Mouse (Mus musculus): ENCODE measurements around the gene Cubn.

Cubn gene

GRCm38 (mm10) chr2:13484566-13484965 is 7.0 kb downstream of the Cubn start:
- DNase-seq (ENCODE audit: low read depth, low spot score), result no peak

GRCm38 (mm10) chr2:13480744-13481143 is 10.9 kb downstream of the Cubn start:
- DNase-seq (ENCODE audit: low read depth, low spot score), result no peak

DNA sequence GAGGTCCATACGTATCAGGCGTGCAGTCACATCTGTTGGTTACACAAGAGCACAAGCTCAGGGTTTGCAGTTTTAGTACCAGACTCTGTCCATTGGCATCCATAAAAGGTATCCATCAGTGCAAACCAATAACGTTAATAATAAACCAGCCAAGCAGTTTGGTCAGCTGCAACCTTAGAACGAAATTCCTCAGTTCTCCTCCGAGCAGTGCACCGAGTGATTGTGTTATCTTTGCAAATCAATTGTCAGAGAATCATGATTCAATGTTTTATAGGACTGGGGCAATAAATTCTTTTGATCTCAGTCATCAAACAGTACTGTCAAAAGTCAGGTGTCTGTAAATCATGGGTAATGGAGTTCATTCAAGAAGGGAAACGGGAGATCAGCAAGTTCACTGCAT is 12.4 kb downstream of the Cubn start:
- DNase-seq (ENCODE audit: low read depth, low spot score), result no peak

- DNase-seq (ENCODE audit: low read depth, low spot score), result no peak
Measured at GRCm38 (mm10) chr2:13470108-13470507, 21.5 kb downstream of the Cubn start.

DNA sequence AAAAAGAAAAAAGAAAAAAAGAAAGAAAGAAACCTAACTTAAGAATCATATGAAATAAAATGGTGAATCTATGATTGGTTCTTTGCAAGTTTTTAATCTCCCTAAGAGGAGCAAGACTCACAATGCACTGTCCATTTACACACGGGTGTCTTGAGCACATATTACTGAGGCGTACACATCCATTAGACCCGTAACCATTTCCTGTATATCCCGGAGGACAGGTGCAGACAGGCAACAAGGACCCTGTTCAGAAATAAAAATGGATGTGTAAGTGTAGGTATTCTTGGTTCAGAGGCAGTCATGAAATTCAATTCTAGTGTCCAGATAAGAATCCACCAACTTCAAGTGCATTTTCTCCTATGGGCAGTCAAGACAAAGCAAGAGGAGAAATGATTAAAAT is 22.0 kb downstream of the Cubn start:
- no peak for DNase-seq (ENCODE audit: low read depth, low spot score)

DNA sequence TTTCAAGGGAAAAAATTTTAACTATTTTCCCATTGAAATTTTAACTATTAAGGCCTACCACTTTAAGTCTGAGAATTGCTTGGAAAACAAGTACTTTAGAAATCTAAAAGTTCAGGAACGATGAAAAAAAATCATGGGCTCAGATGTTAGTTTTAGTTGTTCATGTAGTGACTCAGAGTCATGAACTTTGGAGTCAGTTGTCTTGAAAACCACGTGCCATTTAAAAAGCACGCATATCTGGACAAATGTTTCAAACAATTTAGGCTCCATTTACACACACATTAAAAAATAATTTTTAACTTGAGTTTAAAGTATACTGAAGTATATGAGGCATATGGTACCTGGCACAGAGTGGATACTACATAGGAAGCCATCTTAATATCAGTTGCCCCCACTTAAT is 24.9 kb downstream of the Cubn start:
- DNase-seq (ENCODE audit: low read depth, low spot score), result no peak

GRCm38 (mm10) chr2:13458088-13458487 is 33.5 kb downstream of the Cubn start:
- DNase-seq (ENCODE audit: low read depth, low spot score), result no peak

- no peak for DNase-seq (ENCODE audit: low read depth, low spot score)
Measured at GRCm38 (mm10) chr2:13456821-13457220, 34.8 kb downstream of the Cubn start.

- no peak for DNase-seq (ENCODE audit: low read depth, low spot score)
Measured at GRCm38 (mm10) chr2:13451495-13452491, 39.8 kb downstream of the Cubn start.

DNA sequence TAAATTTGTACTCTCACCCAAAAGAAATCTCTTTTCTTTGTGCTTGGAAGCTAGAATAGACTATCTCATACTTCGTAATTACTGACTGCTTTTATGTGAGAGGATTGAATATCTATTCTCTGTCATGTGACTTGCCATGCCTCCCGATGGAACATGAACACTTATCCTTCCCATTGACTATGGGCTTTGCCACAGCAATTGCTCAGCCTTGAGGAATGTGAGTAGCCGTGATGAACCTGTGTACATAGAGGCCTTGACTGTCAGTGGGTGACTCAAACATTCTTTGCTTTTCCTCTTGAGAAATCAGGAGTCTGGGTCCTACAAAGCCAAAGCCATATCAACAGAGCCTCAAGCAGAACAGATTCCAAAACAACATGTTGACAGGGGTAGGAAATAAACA is 40.7 kb downstream of the Cubn start:
- no peak for DNase-seq (ENCODE audit: low read depth, low spot score)

- DNase-seq (ENCODE audit: low read depth, low spot score), result no peak
Measured at GRCm38 (mm10) chr2:13450470-13450869, 41.1 kb downstream of the Cubn start.

DNA sequence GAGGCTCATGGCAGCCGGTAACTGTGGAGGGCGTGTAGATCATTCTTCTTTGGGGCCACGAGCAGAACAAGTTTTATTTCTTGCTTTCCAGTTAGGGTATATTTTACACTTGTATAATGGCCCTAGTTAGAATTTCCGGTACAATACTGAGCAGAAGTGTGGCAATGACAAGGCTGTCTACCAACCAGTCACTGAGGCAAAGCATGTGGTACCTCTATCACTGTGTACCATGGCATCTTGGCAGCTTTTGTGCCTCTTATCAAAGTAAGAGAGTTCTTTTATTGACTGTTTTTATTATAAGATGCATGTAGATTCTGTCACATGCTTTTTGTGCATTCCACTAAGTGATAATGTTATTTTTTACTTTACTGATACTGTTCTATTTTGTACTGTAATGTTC is 46.5 kb downstream of the Cubn start:
- DNase-seq (ENCODE audit: low read depth, low spot score), result no peak

- no peak for DNase-seq (ENCODE audit: low read depth, low spot score)
Measured at GRCm38 (mm10) chr2:13438983-13439382, 52.6 kb downstream of the Cubn start.

GRCm38 (mm10) chr2:13438275-13438845 is 53.3 kb downstream of the Cubn start:
- no peak for DNase-seq (ENCODE audit: low read depth, low spot score)

DNA sequence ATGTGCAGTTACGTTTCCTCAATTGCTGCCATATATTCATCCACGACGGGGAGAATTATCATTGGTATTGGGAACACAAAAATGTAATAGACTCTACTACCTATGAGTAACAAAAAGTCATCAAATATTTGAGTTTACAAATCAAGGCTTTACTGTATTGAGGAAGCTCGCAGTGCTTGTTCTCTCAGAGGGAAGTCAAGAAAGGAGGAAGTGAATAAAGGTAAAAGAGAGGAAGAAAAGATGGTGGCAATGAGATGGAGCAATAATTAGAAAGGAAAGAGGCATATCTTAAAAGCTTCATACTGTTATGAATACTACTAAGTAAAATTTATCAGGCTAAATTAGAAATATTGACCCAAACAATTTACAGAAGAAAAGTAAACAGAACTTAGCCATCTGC is 59.6 kb downstream of the Cubn start:
- DNase-seq (ENCODE audit: low read depth, low spot score), result no peak

- no peak for DNase-seq (ENCODE audit: low read depth, low spot score)
Measured at GRCm38 (mm10) chr2:13421974-13422760, 69.4 kb downstream of the Cubn start.

DNA sequence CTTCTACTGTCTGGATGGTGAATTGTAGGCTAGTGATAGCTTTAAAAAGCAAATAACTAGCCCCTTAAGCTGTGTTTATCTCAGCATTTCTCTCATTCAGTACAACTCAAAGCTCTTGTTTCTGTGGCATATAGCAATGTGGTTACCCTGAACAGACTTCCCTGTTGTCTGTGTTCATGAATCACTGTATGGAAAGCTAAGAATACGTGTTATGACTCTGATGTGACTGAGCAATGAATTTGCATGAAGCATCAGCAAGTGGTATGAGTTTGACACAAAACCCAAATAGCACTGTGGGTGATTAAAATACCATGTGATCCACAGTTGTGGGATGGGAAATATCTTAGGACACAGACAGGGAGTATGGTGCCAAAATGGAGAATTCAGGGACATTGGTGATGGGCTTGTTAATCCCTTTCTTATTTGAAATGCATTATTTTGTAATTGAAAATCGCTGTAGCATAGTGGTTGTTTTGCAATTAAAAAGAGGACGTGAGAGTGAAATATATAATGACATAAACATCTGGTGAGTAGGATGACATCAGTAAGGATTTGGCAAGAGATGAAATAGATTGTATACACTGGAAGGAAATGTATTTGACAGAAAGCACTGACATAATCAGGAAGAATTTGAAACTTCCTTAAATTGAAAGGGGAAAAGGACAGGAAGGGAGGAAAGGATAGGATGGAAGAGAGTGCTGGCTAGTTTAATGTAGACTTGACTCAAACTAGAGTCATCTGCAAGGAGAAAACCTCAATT is 74.7 kb downstream of the Cubn start:
- DNase-seq (ENCODE audit: low read depth, low spot score), result no peak

- DNase-seq (ENCODE audit: low read depth, low spot score), result no peak
Measured at GRCm38 (mm10) chr2:13413520-13414178, 78.0 kb downstream of the Cubn start.

GRCm38 (mm10) chr2:13410660-13411059 is 81.0 kb downstream of the Cubn start:
- no peak for DNase-seq (ENCODE audit: low read depth, low spot score)

DNA sequence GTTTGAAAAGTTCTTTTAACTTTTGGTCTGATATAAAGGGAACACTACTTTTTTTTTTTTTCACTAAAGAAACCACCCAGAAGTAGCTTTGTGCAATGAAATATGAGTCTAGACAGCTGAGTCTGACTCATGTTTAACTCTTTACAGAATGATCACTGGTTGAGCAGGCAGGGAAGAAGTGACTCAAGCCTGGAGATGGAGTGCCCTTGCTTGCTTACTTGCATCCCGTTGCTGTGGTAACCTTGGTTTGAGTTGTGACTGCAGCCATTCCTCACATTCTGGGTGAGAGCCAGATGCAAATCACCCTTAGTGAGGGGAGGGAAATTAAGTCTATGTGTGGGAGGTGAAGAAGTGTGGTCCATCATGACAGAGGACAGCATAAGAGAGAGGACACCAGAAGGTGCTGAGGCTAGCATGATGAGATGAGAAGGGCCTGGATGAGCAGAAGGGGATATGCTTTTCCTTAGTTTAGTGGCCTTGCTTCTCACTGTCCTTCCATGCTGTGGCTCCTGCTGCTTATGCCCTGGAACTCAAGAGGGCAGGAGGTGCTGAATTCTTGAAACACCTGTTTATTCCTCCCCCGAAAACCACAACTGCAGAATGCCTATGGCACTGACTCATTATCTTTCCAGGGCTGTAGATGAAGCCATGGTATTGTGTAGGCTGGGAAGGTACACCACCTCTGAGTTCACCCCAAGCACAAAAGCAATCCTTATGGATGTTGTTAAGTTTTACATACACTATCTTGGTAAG is 81.7 kb downstream of the Cubn start:
- DNase-seq (ENCODE audit: low read depth, low spot score), result no peak
